Mouse (Mus musculus) heart, postnatal 0 days (tissue): ENCODE results near the gene Rab21. TPM values are rescaled to one million over a fixed set of nuclear protein-coding genes. Genes with fewer than 3 reads are reported as not detected.

Experiments
- ATAC-seq: fragments of 200-750 bp; cut with Nextera tagmentation; 2 replicates; pipeline ENCODE4 v1.8.0; 2017; ENCODE audit warnings: low read depth, moderate number of reproducible peaks, moderate library complexity; ENCODE audit not compliant: insufficient read depth
- DNase-seq: peaks from one replicate; pipeline ENCODE4 v3.0.0-alpha.2; 2016; ENCODE audit warnings: low spot score
- H3K27ac ChIP-seq: fragments of 300-500 bp; sonication (generic); 2 replicates; pipeline ENCODE4 v1.5.1; 2014; ENCODE audit warnings: low read depth, mild to moderate bottlenecking
- H3K27me3 ChIP-seq: fragments of 300-500 bp; sonication (generic); 2 replicates; pipeline ENCODE4 v1.6.1; 2014; ENCODE audit warnings: low read length, mixed read lengths; ENCODE audit not compliant: control insufficient read depth, insufficient read depth
- H3K36me3 ChIP-seq: fragments of 300-500 bp; sonication (generic); replicated peaks from 2 replicates; pipeline ENCODE4 v1.6.1; 2014; ENCODE audit warnings: low read length, mixed read lengths; ENCODE audit not compliant: control insufficient read depth, insufficient read depth
- H3K4me1 ChIP-seq: fragments of 300-500 bp; sonication (generic); 2 replicates; pipeline ENCODE4 v1.6.1; 2014; ENCODE audit warnings: antibody characterized with exemption; ENCODE audit not compliant: control insufficient read depth, insufficient read depth
- H3K4me2 ChIP-seq: fragments of 300-500 bp; sonication (generic); 2 replicates; pipeline ENCODE4 v1.6.1; 2014; ENCODE audit warnings: low read depth, mild to moderate bottlenecking, low read length, moderate library complexity
- H3K4me3 ChIP-seq: fragments of 300-500 bp; sonication (generic); 2 replicates; pipeline ENCODE4 v1.5.1; 2014; ENCODE audit warnings: low read depth, low read length
- H3K9ac ChIP-seq: fragments of 300-500 bp; sonication (generic); replicated peaks from 2 replicates; pipeline ENCODE4 v1.6.1; 2014; ENCODE audit warnings: low read depth, low read length, mixed read lengths
- H3K9me3 ChIP-seq: fragments of 300-500 bp; sonication (generic); replicated peaks from 2 replicates; pipeline ENCODE4 v1.6.1; 2016; ENCODE audit warnings: low read length; ENCODE audit not compliant: control insufficient read depth
- CTCF ChIP-seq: IDR thresholded peaks from 2 replicates; pipeline ENCODE4 v1.5.1; 2016; ENCODE audit warnings: antibody characterized with exemption, control low read depth, low read depth
- EP300 ChIP-seq: IDR thresholded peaks from 2 replicates; pipeline ENCODE4 v1.6.1; 2016; ENCODE audit warnings: antibody characterized with exemption, low read depth
- WGBS: fragments of 180-500 bp; shearing (Covaris S2); extraction: QIAGEN DNeasy Blood & Tissue Kit; methylation state at CpG from one replicate; pipeline ENCODE4 v1.1.7; 2014; 5-methylcytosine and 5-hydroxymethylcytosine counted together
- polyA plus RNA-seq: library from polyadenylated mRNA; unstranded; fragments of >200 nt; fragmentation: Nextera tagmentation; extraction: Ambion mirVana; gene quantifications from 2 replicates; pipeline ENCODE4 v1.2.1, GENCODE M21; 2015
- total RNA-seq: library from RNA; depleted of rRNA; stranded (reverse); fragments of >200 nt; gene quantifications from 2 replicates; pipeline ENCODE4 v1.2.3, GENCODE M21; 2014; ENCODE audit warnings: low replicate concordance

The Rab21 gene
- total and polyA plus RNA-seq, 2 experiments from 2014 or later = 7.7 to 45.2 TPM

DNA sequence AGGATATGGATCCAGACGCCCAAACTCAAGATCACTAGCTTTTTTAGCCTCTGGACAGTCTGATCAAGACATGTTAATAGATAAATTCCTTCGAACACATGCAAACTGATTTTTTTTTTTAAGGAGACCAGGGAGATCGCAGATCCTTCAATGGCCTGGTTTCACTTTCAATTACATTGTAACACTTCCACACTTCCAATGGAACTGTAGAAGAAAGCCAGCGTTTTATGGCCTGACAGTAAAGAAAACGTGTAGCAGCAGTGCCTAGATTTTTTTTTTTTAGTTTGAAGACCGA is 1.2 kb downstream of the Rab21 start:
- H3K9me3 ChIP-seq = no peaks in the 10 kb centered on the region
- peak overlapping the region; percentile 77 for H3K4me2 ChIP-seq
- DNase-seq (no peak), ATAC-seq (no peak)
- H3K27ac ChIP-seq = peak overlapping the region; percentile 98
- no peaks in the 10 kb centered on the region for H3K36me3 ChIP-seq
- no peaks in the 10 kb centered on the region for H3K27me3 ChIP-seq
- peak overlapping the region; percentile 90 for H3K4me3 ChIP-seq
- TF ChIP-seq EP300 (no peak), CTCF (no peak)
- 5% methylated on average over 6 of the region's 6 CpGs for WGBS
- H3K9ac ChIP-seq = peak overlapping the region; percentile 98
- peaks cover 38% of the 10 kb centered on the region for H3K4me1 ChIP-seq

DNA sequence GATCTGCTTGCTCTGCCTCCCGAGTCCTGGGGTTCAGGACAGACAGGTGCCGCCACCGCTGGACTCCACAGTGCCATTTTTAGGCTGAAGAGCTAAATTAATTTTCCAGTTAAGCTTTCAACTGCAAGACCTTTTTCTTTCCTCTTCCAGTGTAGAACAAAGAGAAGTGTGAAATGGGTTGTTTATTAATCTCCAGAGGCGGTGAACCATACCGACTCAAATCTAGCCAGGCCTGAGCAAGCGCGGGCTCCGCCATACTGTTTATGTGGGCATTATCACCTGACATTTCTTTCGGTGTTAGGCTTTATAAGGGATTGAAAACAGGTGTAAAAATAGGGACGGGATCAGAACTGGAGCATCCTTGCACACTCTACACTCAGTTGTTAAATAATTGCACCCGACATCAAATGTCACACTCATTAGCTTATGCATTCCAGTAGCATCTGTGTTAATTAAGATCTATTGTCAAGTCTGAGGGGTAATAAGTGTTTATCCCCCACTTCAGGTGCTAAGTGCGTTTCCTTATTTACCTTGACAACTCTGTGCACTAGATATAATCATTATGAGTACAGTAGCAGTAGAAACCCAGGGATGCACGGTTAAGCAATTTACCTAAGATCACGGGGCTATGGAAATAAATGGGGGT is 1.6 kb downstream of the Rab21 start:
- H3K4me3 ChIP-seq = peak overlapping the region; percentile 90
- 65% methylated on average over 14 of the region's 14 CpGs for WGBS
- H3K9me3 ChIP-seq = no peaks in the 10 kb centered on the region
- DNase-seq (peak; percentile 12), ATAC-seq (no peak)
- H3K4me2 ChIP-seq = peak overlapping the region; percentile 77
- H3K9ac ChIP-seq = peak overlapping the region; percentile 98
- no peaks in the 10 kb centered on the region for H3K27me3 ChIP-seq
- TF ChIP-seq CTCF = no peak
- TF ChIP-seq EP300 = no peak
- peaks cover 39% of the 10 kb centered on the region for H3K4me1 ChIP-seq
- no peaks in the 10 kb centered on the region for H3K36me3 ChIP-seq
- H3K27ac ChIP-seq = 0 out of 2 replicates have a peak overlapping the region, but pooled peaks have one; percentile 98

DNA sequence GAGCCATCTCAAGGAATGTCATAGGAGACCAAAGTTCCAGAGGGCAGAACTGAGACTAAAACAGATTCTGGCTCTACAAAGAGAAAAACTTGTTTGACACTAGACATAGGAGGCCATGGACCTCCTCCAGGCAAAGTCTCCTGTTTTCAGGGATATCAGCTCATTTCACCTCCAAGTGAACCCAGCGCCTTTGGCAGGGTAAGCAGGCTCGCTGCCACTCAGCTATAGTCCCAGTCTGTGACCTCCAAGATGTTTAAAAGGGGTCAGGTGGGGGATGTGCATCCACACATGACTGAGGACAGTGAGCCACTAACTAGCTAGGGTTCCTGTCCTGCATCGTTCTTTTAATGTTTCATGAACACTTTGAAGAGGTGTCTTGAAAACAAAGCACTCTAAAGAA is 2.7 kb downstream of the Rab21 start:
- Histone ChIP-seq H3K27me3 (no peaks in the 10 kb centered on the region), H3K36me3 (no peaks in the 10 kb centered on the region), H3K4me2 (peak overlapping the region; percentile 77), H3K9ac (no peak overlapping the region; the same call in 1 of the 2 replicates), H3K27ac (peak overlapping the region; percentile 83), H3K9me3 (no peaks in the 10 kb centered on the region), H3K4me1 (peaks cover 39% of the 10 kb centered on the region), H3K4me3 (peak overlapping the region; percentile 5; the same call in 1 of the 2 replicates)
- ATAC-seq (peak; percentile 49), DNase-seq (peak; percentile 75)
- peak; percentile 46; the same call in 1 of the 2 replicates for TF ChIP-seq EP300
- TF ChIP-seq CTCF = no peak
- 19% methylated on average over 3 of the region's 3 CpGs for WGBS

DNA sequence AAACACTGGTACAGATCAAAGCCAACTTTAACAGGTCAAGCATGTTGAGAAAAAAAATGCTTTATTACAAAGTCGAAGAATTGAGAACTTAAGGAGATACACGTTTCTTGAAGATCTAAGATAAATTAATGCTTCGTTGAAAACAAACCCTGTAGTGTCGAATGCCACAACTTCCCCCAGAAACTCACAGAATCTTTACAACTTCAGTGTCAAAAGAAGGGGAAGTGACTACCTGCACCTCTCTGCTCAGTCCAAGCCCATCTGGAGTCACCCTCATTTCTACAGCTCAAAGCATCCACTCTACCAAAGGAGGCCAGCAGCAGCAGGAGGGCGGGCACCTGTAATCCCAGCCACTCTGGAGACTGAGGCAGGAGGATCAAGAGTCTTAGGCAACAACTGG is 3.2 kb downstream of the Rab21 start:
- Histone ChIP-seq H3K36me3 (no peaks in the 10 kb centered on the region), H3K9me3 (no peaks in the 10 kb centered on the region), H3K27ac (peak overlapping the region; percentile 83), H3K27me3 (no peaks in the 10 kb centered on the region), H3K4me3 (peak overlapping the region; percentile 5; the same call in 1 of the 2 replicates), H3K9ac (no peak overlapping the region), H3K4me2 (peak overlapping the region; percentile 77), H3K4me1 (peaks cover 39% of the 10 kb centered on the region)
- ATAC-seq (no peak), DNase-seq (no peak)
- TF ChIP-seq CTCF (no peak), EP300 (no peak)
- WGBS = 76% methylated on average over 5 of the region's 5 CpGs

- DNase-seq = peak; percentile 41
- WGBS = 68% methylated on average over 14 of the region's 14 CpGs
- Histone ChIP-seq H3K4me1 (peaks cover 40% of the 10 kb centered on the region), H3K36me3 (no peaks in the 10 kb centered on the region), H3K27me3 (no peaks in the 10 kb centered on the region), H3K9ac (no peak overlapping the region), H3K4me2 (no peak overlapping the region), H3K27ac (peak overlapping the region; percentile 26), H3K9me3 (no peaks in the 10 kb centered on the region), H3K4me3 (no peak overlapping the region)
- TF ChIP-seq EP300 (no peak), CTCF (no peak)
- ATAC-seq = no peak
These were observed 4.0 kb downstream of the Rab21 start for GRCm38 (mm10) chr10:115311263-115311965.
